Comparison of ENCODE assay signal across 8 mouse cellular contexts in the genomic region with DNA sequence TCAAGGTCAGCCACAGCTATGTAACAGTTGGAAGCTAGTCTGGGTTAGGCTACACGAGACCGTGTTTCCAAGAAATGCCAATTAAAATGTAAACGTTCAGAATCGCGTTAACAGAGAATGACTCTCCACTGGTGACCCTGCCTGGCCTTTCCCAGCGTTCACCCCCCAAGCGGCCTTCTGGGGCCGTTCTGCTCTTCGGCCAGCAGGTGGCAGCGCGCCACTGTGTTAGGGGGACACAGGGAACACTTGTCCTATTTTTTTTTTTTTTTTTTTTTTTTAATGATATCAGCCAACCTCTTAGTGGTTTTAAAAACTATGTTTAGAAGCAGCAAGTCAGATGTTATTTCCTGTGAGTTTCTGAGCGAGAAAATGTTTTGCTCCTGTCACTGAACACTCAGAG.
DNase-seq lines count a peak whose midpoint lies in the region; ATAC-seq and TF ChIP-seq lines count a peak whose summit lies in the region.

No protein-coding gene starts in this region.

- no peaks in the 10 kb centered on the region for H3K36me3 ChIP-seq in G1E (replicated peaks)
- no peaks in the 10 kb centered on the region for H3K36me3 ChIP-seq in forebrain, embryonic 11.5 days (ENCODE audit: control insufficient read depth, insufficient read depth, low read length)

- H3K9ac ChIP-seq in forebrain, embryonic 11.5 days (ENCODE audit: low read length): no peak overlapping the region

- intact Hi-C loops in heart, postnatal 36 days (cut with DNase I): loop anchor here (5.0 to 10.0 kb wide), 4 partner anchors 106 to 878 kb away; partner anchors contain the start of gene Zfp644

- no peak overlapping the region for H3K4me3 ChIP-seq in G1E (ENCODE audit: low read depth, low read length)
- no peak overlapping the region for H3K4me3 ChIP-seq in bone marrow macrophage, adult 2 months (ENCODE audit: insufficient read depth, low read length)
- no peak overlapping the region for H3K4me3 ChIP-seq in forebrain, embryonic 11.5 days (ENCODE audit: low read depth, low read length)

- no peak overlapping the region for H3K4me2 ChIP-seq in forebrain, embryonic 11.5 days (ENCODE audit: low read depth, low read length, severe bottlenecking)

- TF ChIP-seq CTCF in G1E (IDR thresholded peaks at IDR 0.05; ENCODE audit: low read depth, low read length): 0 out of 2 replicates have a peak, but pooled peaks have one; percentile 44
- peak; percentile 42; the same call in 1 of the 2 replicates for TF ChIP-seq CTCF in bone marrow macrophage, adult 2 months (IDR thresholded peaks at IDR 0.05; ENCODE audit: low read depth, low read length)

- peak; percentile 43 for DNase-seq in G1E (ENCODE audit: low spot score)
- peak; percentile 78 for DNase-seq in forebrain, embryonic 11.5 days (ENCODE audit: low spot score)
- DNase-seq in heart, postnatal 36 days: peak; percentile 54 to 64
- DNase-seq in layer of hippocampus, postnatal 10 days (ENCODE audit: low spot score in 2 of 2): peak; percentile 70 to 77
- peak; percentile 51 for DNase-seq in lung, postnatal 25 days (ENCODE audit: low spot score)
- DNase-seq in retina, adult 2 months (ENCODE audit: low read depth, low spot score): peak; percentile 30
- DNase-seq in thymus, postnatal 4 days: peak; percentile 88

- TF ChIP-seq POLR2A in bone marrow macrophage, adult 2 months (IDR thresholded peaks at IDR 0.05; ENCODE audit: borderline replicate concordance, low read depth, low read length): no peak

- 4% methylated on average over 12 of the region's 12 CpGs for WGBS in forebrain, embryonic 11.5 days

- peaks cover 5% of the 10 kb centered on the region for H3K4me1 ChIP-seq in G1E (ENCODE audit: insufficient read depth, low read depth, low read length)
- no peaks in the 10 kb centered on the region; the same call in 1 of the 2 replicates for H3K4me1 ChIP-seq in bone marrow macrophage, adult 2 months (ENCODE audit: control insufficient read depth, insufficient read depth, low read length)
- 0 out of 2 replicates have a peak, but pooled peaks cover 5% of the 10 kb centered on the region for H3K4me1 ChIP-seq in forebrain, embryonic 11.5 days (replicated peaks; ENCODE audit: control insufficient read depth, insufficient read depth, low read length)

- H3K9me3 ChIP-seq in G1E (replicated peaks): no peaks in the 10 kb centered on the region
- H3K9me3 ChIP-seq in forebrain, embryonic 11.5 days (ENCODE audit: control insufficient read depth, low read length): no peaks in the 10 kb centered on the region

- H3K27ac ChIP-seq in bone marrow macrophage, adult 2 months (ENCODE audit: insufficient read depth, low read depth, low read length): no peak overlapping the region
- H3K27ac ChIP-seq in forebrain, embryonic 11.5 days (ENCODE audit: low read depth, low read length): no peak overlapping the region

- ATAC-seq in G1E (ENCODE audit: extremely low read depth, insufficient number of reproducible peaks, low FRiP score, poor library complexity, severe bottlenecking): peak; percentile 19; the same call in 1 of the 2 replicates
- ATAC-seq in forebrain, embryonic 11.5 days (replicated peaks; ENCODE audit: low FRiP score): peak; percentile 14; the same call in 1 of the 2 replicates

- H3K27me3 ChIP-seq in G1E (ENCODE audit: insufficient read depth, low read length): no peaks in the 10 kb centered on the region
- peaks cover 5% of the 10 kb centered on the region; the same call in 1 of the 2 replicates for H3K27me3 ChIP-seq in forebrain, embryonic 11.5 days (ENCODE audit: control insufficient read depth, insufficient read depth, low read length)

Comparison
In these comparisons a context has a peak if more than half of its experiments do, and no peak if none do; other contexts are left out.
1. DNase-seq: peak in every context shown above with its lines; median percentile 88 in thymus, postnatal 4 days; 78 in forebrain, embryonic 11.5 days; 74 in layer of hippocampus, postnatal 10 days; 59 in heart, postnatal 36 days; 51 in lung, postnatal 25 days; 43 in G1E; 30 in retina, adult 2 months.